Mouse (Mus musculus) spleen, adult 2 months (tissue): ENCODE data around the gene Cnksr3. TPM values are rescaled to one million over a fixed set of nuclear protein-coding genes. Genes with fewer than 3 reads are reported as not detected.

Source experiments
- DNase-seq, 2 experiments: peaks; one replicate each; pipeline versions ENCODE4 v3.0.0 to v3.0.0-alpha.2; 2012 to 2021; ENCODE audit warnings: low spot score in 2 of 2, low read depth in 1 of 2
- H3K27ac ChIP-seq: fragments of 200-500 bp; 2 replicates; pipeline ENCODE4 v1.5.1; 2012; ENCODE audit warnings: low read length, inconsistent platforms; ENCODE audit not compliant: insufficient read depth
- H3K27me3 ChIP-seq: fragments of 200-500 bp; 2 replicates; pipeline ENCODE4 v1.6.1; 2012; ENCODE audit warnings: mild to moderate bottlenecking, moderate library complexity, low read length, inconsistent platforms; ENCODE audit not compliant: control insufficient read depth, insufficient read depth
- H3K36me3 ChIP-seq: fragments of 200-500 bp; 2 replicates; pipeline ENCODE4 v1.6.1; 2012; ENCODE audit warnings: mild to moderate bottlenecking, low read length, inconsistent platforms; ENCODE audit not compliant: control insufficient read depth, insufficient read depth
- H3K4me1 ChIP-seq: fragments of 200-500 bp; 2 replicates; pipeline ENCODE4 v1.6.1; 2011; ENCODE audit warnings: inconsistent platforms; ENCODE audit not compliant: control insufficient read depth, insufficient read depth, insufficient read length
- H3K4me3 ChIP-seq: fragments of 200-500 bp; 2 replicates; pipeline ENCODE4 v1.5.1; 2011; ENCODE audit warnings: mild to moderate bottlenecking, inconsistent platforms; ENCODE audit not compliant: insufficient read depth, insufficient read length; ENCODE audit errors: extremely low read depth
- CTCF ChIP-seq: fragments of 200-500 bp; IDR thresholded peaks from 2 replicates; pipeline ENCODE4 v1.5.1; 2011; ENCODE audit warnings: mild to moderate bottlenecking, inconsistent platforms; ENCODE audit not compliant: insufficient read depth, insufficient read length, insufficient replicate concordance; ENCODE audit errors: extremely low read depth
- POLR2A ChIP-seq: fragments of 200-500 bp; IDR thresholded peaks from 2 replicates; pipeline ENCODE4 v1.6.1; 2011; ENCODE audit warnings: low read depth, low read length, inconsistent platforms
- WGBS: fragments of 180-500 bp; shearing (Covaris S2); methylation state at CpG from one replicate; pipeline ENCODE4 v1.1.7; 2018; 5-methylcytosine and 5-hydroxymethylcytosine counted together
- polyA plus RNA-seq: library from polyadenylated mRNA; depleted of rRNA; stranded (reverse); fragments of >200 nt; gene quantifications from 2 replicates; pipeline ENCODE4 v1.2.3, GENCODE M21; 2012; rRNA removed

Gene Cnksr3
- polyA plus RNA-seq, 1 experiment: 5.8 TPM

DNA sequence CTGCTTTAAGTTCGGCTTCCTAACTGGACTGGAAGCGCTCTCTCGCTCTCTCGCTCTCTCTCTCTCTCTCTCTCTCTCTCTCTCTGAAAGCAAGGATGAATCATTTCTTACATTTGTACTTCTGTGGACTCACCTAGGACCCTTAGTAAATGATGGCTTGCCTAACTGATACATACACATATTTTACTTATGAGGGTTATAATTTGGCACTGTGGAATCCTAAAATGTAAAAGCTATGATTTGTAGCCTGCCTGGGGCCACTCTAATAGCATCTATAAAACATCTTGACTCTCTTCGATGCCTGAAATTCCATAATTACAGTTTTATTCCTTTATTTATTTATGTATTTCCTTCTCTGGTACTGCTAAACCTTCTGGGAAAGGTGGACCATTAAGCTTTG, 141.1 kb downstream of the Cnksr3 start:
- no peak overlapping the region for H3K4me3 ChIP-seq
- no peak for TF ChIP-seq POLR2A
- no peak for TF ChIP-seq CTCF
- no peaks in the 10 kb centered on the region for H3K4me1 ChIP-seq
- H3K27ac ChIP-seq: no peak overlapping the region
- no peaks in the 10 kb centered on the region for H3K27me3 ChIP-seq
- H3K36me3 ChIP-seq: no peaks in the 10 kb centered on the region
- 96% methylated on average over 5 of the region's 5 CpGs for WGBS
- DNase-seq: no peak

DNA sequence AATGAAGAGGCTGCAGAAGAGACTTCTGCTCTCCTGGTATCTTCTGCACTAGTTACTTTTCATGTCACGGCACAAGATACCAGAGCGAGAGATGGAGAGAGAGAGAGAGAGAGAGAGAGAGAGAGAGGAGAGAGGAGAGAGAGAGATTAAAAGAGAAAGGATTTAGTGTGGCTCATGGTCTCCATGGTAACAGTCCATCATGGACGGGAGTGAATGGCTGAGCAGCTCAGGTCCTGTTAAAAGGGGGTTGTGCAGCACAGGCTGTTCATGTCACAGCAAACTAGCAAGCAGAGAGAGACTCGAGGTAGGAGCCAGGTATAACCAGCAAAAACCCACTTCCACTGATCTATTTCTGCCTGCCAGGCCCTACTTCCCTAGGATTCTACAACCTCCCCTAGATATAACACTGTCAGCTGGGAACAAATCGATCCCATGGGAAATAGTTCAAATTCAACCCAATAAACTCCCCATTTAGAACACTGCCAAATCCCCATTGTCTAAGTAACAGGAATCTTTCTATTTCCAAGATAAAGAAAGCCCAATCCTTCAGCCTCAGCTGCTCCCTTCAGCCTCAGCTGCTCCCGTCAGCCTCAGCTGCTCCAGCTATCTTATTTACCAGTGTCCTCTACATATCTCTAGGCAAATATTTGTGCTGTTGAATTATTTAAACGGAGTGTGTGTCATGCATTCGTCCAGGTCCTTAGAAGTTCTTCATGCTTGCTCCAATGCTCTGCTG, 141.8 kb downstream of the Cnksr3 start:
- no peaks in the 10 kb centered on the region for H3K4me1 ChIP-seq
- no peaks in the 10 kb centered on the region for H3K36me3 ChIP-seq
- no peaks in the 10 kb centered on the region for H3K27me3 ChIP-seq
- DNase-seq: no peak
- H3K4me3 ChIP-seq: no peak overlapping the region
- 81% methylated on average over 8 of the region's 8 CpGs for WGBS
- no peak for TF ChIP-seq CTCF
- no peak for TF ChIP-seq POLR2A
- no peak overlapping the region for H3K27ac ChIP-seq

DNA sequence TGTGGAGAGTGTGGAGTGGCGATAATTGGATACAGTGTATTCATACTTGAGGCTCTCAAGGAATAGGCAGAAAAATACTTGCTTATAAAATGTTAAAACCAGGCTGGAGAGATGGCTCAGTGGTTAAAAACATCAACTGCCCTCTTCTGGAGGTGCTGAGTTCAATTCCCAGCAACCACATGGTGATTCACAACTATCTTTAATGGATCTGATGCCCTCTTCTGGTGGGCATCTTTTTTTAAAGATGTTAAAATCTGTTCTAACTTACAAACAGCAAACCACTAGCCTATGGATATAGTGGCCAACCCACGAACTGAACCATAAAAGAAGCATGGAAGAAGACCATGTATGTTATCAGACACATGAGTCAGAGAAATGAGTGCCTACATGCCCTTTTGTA, 142.9 kb downstream of the Cnksr3 start:
- Histone ChIP-seq H3K27me3 (no peaks in the 10 kb centered on the region), H3K4me3 (no peak overlapping the region), H3K27ac (no peak overlapping the region), H3K36me3 (no peaks in the 10 kb centered on the region), H3K4me1 (peaks cover 3% of the 10 kb centered on the region; the same call in 1 of the 2 replicates)
- TF ChIP-seq CTCF: no peak
- no peak for TF ChIP-seq POLR2A
- no peak for DNase-seq
- WGBS: 84% methylated on average over 2 of the region's 2 CpGs

Other genes with a start within 250 kb of the Cnksr3 start
- gene Ipcef1, start 159.8 kb downstream of the Cnksr3 start, polyA plus RNA-seq: 2.8 and 3.6 TPM in 2 replicates